Mouse (Mus musculus): Measurements from ENCODE around the gene Pkig.
"Not testable (repeated sequence)": the region's sequence is repeated elsewhere in the genome, so short reads cannot be mapped to it uniquely, and the experiment has no call there.

The Pkig gene

DNA sequence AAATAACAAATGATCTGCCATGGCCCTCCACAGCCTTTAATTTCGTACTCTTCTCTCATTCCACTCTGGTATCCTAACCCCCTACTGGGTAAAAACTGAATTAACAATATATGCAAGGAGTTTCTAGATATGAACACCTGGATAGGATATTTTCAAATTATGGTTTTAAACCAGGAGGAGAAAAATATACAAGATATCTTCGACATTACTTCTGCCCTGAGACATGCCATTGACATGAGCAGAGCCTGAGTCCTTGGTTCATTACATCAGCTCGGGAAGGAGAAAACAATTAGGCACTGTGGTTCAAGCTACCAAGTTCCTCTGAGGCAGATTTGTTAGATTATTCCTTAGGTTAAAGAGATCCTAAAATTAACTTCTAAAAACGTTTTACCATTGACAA lies 14.1 kb upstream of the Pkig start:
- peak; percentile 76 for DNase-seq (ENCODE audit: low read depth)

GRCm38 (mm10) chr2:163644575-163645385 lies 13.4 kb upstream of the Pkig start, which contains the start of gene Serinc3:
Gene Serinc3 (minus strand): TSS chr2:163645131.
- DNase-seq (ENCODE audit: low read depth) = peak; percentile 99

- DNase-seq (ENCODE audit: low read depth) = no peak
Measured at GRCm38 (mm10) chr2:163645700-163646460, 12.3 kb upstream of the Pkig start.

- peak; percentile 14 for DNase-seq (ENCODE audit: low read depth)
Measured at GRCm38 (mm10) chr2:163646461-163647080, 11.6 kb upstream of the Pkig start.

DNA sequence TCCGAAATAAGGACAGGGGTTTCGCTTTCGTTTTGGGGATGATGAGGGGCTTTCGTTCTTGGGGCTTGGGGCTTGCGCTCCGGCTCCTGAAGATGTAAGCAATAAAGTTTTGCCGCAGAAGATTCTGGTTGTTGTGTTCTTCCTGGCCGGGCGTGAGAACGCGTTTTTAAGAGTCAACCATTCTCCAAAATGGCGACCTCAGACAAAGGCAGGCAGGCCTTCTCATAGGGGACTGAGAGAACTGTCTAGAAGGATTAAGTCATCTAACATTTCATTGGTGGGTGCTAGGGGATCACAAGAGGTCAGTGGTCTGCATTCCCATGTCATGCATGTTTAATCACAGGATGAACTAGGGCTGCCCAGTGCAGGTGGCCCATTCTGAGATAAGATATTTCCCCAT lies 2.5 kb upstream of the Pkig start:
- not testable (repeated sequence) for DNase-seq (ENCODE audit: low read depth)

DNA sequence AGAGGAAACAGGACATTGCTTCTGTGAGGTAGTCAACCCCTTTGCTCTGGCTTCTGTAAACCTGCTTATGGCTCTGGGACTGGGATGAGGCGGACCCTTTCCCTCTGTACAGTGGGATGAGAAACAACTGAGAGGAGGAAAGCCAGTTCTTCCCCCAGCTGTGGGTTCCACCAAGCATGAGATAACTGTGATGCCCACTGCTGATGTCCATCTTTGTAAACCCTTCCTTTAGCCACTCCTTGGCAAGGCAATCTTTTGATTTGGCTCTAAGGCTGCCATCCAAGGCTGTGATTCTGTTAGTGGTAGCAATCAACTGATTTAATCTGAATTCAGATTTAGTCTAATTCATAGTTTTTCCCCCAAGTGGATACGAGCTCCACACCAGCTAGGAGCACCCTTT lies 700 bp upstream of the Pkig start:
- DNase-seq (ENCODE audit: low read depth) = no peak

- DNase-seq (ENCODE audit: low read depth) = peak; percentile 31
Measured at GRCm38 (mm10) chr2:163658941-163659340, 755 bp downstream of the Pkig start.

GRCm38 (mm10) chr2:163659431-163659830 lies 1.2 kb downstream of the Pkig start:
- DNase-seq (ENCODE audit: low read depth) = no peak

GRCm38 (mm10) chr2:163660103-163660701 lies 2.0 kb downstream of the Pkig start:
- no peak for DNase-seq (ENCODE audit: low read depth)

DNA sequence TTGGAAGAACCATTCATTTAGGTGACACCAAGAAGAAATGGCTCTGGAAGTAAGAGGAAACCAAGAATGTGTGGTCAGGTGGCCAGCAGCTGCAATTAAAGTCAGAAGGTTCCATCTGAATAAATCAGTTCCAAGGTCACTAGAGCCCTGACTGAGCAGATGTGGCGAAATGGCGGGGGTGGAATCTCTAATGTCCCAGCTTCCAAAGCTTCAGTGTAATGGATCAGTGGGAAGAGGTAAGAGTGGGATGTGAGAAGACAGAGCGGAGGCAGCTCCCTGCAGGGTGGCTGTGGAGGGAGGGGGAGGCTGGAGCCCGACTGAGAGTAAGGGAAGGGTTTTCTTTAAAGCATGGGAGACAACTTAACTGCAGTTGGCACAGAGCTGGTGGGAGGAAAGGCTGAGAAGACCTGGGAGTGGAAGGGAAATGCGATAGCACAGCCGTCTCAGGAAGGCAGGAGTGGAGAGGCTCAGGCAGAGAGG lies 3.2 kb downstream of the Pkig start:
- no peak for DNase-seq (ENCODE audit: low read depth)

DNA sequence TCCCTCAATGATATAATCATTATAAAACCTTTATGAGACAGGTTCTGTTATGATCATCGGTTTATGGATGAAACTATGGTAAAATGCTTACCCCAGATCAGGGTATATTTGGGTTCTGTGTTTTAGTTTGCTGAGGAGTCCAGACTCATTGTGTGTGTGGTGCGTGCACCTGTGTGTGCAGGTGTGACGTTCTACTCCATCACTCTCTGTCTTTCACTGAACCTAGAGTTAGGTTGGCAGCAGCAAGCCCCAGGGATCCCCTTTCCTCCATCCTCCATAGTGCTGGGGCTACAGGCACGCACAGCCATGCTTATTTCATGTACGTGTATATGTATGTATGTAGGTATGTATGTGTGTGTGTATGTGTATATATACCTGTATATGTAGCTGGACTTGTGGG lies 3.9 kb downstream of the Pkig start:
- no peak for DNase-seq (ENCODE audit: low read depth)

GRCm38 (mm10) chr2:163662698-163663221 lies 4.6 kb downstream of the Pkig start:
- DNase-seq (ENCODE audit: low read depth) = peak; percentile 20

- no peak for DNase-seq (ENCODE audit: low read depth)
Measured at GRCm38 (mm10) chr2:163663930-163664329, 5.7 kb downstream of the Pkig start.

DNA sequence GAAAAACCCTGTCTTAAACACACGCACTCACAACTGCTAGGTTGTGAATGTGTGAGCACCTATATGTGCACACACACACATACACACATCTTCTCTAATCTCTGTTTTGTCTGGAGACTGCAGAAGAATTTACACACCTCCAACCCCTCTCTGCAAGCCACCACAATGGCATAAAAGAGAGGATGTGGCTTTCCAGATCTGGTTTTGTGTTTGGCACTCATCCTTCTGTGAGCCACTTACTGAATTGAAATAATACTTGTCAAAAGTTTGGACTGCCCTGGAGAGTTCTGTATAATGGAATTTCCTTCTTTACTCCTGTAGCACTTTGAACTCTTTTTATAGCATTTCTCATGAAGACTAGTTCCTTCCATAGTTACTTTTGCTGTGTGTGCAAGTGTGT lies 8.9 kb downstream of the Pkig start:
- no peak for DNase-seq (ENCODE audit: low read depth)

DNA sequence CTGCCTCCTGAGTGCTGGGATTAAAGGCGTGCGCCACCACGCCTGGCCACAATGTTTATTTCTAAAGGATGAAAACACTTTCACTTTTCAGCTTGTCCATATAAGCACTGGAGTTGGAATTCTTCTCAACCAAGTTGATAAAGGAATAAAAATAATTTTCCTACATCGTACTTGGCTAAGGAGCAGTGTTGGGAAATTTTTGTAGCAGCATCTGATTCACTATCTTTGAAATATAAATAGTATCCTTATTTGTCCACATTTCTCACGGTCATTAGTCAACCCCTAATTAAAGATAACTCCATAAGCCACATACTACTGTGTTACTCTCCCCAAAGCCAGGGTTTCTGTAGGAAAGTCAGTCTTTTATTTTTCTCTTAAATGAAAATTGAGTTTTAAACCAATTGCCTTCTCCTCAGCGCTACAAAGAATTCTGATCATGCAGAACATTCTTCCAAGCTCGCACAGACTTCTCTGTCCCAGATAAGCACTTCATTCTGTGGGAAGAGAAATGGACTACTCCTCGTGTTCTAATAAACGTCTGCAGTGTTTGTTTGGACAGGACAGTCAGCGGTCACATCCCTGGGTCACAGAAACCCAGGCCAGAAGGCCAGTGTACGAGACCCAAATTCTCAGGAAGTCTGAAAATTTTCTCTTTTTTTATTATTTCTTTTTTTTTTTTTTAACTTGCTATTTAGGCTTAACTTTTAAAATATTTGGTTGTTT lies 12.8 kb downstream of the Pkig start:
- no peak for DNase-seq (ENCODE audit: low read depth)

- no peak for DNase-seq (ENCODE audit: low read depth)
Measured at GRCm38 (mm10) chr2:163674397-163674796, 16.2 kb downstream of the Pkig start.

- no peak for DNase-seq (ENCODE audit: low read depth)
Measured at GRCm38 (mm10) chr2:163675144-163675619, 17.0 kb downstream of the Pkig start.

GRCm38 (mm10) chr2:163675662-163676061 lies 17.5 kb downstream of the Pkig start:
- no peak for DNase-seq (ENCODE audit: low read depth)

GRCm38 (mm10) chr2:163676321-163676720 lies 18.1 kb downstream of the Pkig start:
- DNase-seq (ENCODE audit: low read depth) = no peak

DNA sequence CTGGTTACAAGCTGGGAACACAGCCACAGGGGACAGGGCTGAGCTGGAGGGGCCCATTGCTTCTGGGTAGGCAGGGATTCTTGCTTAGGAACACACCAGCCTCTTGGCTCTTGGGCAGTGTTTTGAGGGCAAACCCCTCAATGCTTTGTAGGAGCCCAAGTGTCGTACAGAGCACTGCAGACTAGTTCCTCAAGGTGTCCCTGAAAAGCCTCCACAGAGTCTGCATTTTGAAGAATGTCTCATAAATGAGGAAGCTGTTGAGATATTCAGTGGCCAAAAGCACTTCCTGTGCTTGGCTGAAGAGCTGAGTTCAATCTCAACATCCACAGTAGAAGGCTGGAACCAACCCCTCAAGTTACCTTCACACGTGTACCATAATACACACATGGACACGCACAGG lies 18.6 kb downstream of the Pkig start:
- no peak for DNase-seq (ENCODE audit: low read depth)

DNA sequence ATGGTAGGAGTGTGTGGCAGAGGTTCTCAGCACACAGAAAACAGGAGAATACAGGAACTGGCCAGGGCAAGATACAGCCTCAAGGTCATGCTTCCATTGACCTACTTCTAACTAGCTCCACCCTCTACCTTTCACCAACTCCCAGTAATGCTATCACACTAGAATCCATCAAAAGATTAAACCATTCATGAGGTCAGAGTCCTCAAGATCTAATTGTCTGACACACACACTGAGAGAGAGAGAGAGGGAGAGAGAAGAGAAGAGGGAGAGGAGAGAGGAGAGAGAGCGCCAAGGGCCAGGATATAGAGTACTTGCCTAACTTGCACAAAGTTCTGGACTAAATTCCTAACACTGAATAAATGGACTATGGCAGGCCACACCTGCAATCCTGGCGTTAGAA lies 24.2 kb downstream of the Pkig start:
- DNase-seq (ENCODE audit: low read depth) = no peak

All from induced T-regulatory cell, adult 2 months (primary cell).